Mouse (Mus musculus) heart, postnatal 14 days (tissue): Measurements from ENCODE around the gene Qk. TPM values are rescaled to one million over a fixed set of nuclear protein-coding genes. Genes with fewer than 3 reads are reported as not detected.
A peak's percentile ranks its signal among the peaks of the same experiment; 100 is the strongest.

Source experiments
- DNase-seq, 2 experiments: peaks; one replicate each; pipeline ENCODE4 v3.0.0; 2021 to 2022
- intact Hi-C: fragments of 180-260 bp; cut with DNase I; formaldehyde crosslinking; loops from one replicate; pipeline ENCODE4 v1.15.1; 2025
- long read RNA-seq, 2 experiments: library from polyadenylated mRNA; stranded (forward); transcript quantifications; one replicate each; pipeline ENCODE4 v2.0.0; 2021
- total RNA-seq, 2 experiments: library from RNA; stranded (reverse); gene quantifications; 2 replicates each; pipeline ENCODE4 v1.2.3; 2021

Gene Qk
- total RNA-seq: 100 to 1,000 TPM; 417 to 428 TPM
- long read RNA-seq, experiment 1, full-length matches to known transcripts: 80 of 300 reads
- long read RNA-seq, experiment 1, partial matches to known transcripts: 21 of 300 reads
- long read RNA-seq, experiment 1, other reads (novel, unspliced or antisense): 199 of 300 reads
- long read RNA-seq, experiment 2, full-length matches to known transcripts: 63 of 343 reads
- long read RNA-seq, experiment 2, partial matches to known transcripts: 13 of 343 reads
- long read RNA-seq, experiment 2, other reads (novel, unspliced or antisense): 267 of 343 reads

GRCm38 (mm10) chr17:10319685-10320455, at the start of gene Qk:
Gene Qk, minus strand, starts transcription at chr17:10319854.
- intact Hi-C loops: loop anchor here (2.0 to 10.0 kb wide), 9 partner anchors 52 to 1153 kb away; no protein-coding TSS in a partner anchor
- DNase-seq: peak; percentile 96 to 98

GRCm38 (mm10) chr17:10367044-10367443, 47.4 kb upstream of the Qk start:
- no peak for DNase-seq
- intact Hi-C loops: no loop called here

- DNase-seq: no peak
- intact Hi-C loops: no loop called here
Measured at GRCm38 (mm10) chr17:10366577-10366976, 46.9 kb upstream of the Qk start.

GRCm38 (mm10) chr17:10365501-10366482, 46.1 kb upstream of the Qk start:
- intact Hi-C loops: no loop called here

GRCm38 (mm10) chr17:10363151-10363550, 43.5 kb upstream of the Qk start:
- no peak for DNase-seq
- intact Hi-C loops: no loop called here

More at GRCm38 (mm10) chr17:10365501-10366482, 46.1 kb upstream of the Qk start:
- no peak for DNase-seq

GRCm38 (mm10) chr17:10361882-10362291, 42.2 kb upstream of the Qk start:
- no peak for DNase-seq
- intact Hi-C loops: no loop called here

- DNase-seq: no peak
- intact Hi-C loops: no loop called here
Measured at GRCm38 (mm10) chr17:10360738-10361137, 41.1 kb upstream of the Qk start.

GRCm38 (mm10) chr17:10359466-10359865, 39.8 kb upstream of the Qk start:
- intact Hi-C loops: no loop called here
- DNase-seq: no peak

GRCm38 (mm10) chr17:10357348-10357747, 37.7 kb upstream of the Qk start:
- intact Hi-C loops: no loop called here
- DNase-seq: no peak

GRCm38 (mm10) chr17:10356294-10356693, 36.6 kb upstream of the Qk start:
- intact Hi-C loops: no loop called here

GRCm38 (mm10) chr17:10355746-10356145, 36.1 kb upstream of the Qk start:
- intact Hi-C loops: no loop called here
- no peak for DNase-seq

More at GRCm38 (mm10) chr17:10356294-10356693, 36.6 kb upstream of the Qk start:
- no peak for DNase-seq

- intact Hi-C loops: no loop called here
- DNase-seq: no peak
Measured at GRCm38 (mm10) chr17:10338286-10338685, 18.6 kb upstream of the Qk start.

GRCm38 (mm10) chr17:10336558-10336957, 16.9 kb upstream of the Qk start:
- peak in 1 of 2 experiments; percentile 1 for DNase-seq
- intact Hi-C loops: loop anchor here (2.0 kb wide), 1 partner anchor 54 kb away; no protein-coding TSS in a partner anchor

- intact Hi-C loops: loop anchor here (2.0 kb wide), 1 partner anchor 55 kb away; no protein-coding TSS in a partner anchor
- DNase-seq: peak; percentile 34 to 42
Measured at GRCm38 (mm10) chr17:10335809-10336499, 16.3 kb upstream of the Qk start.

- intact Hi-C loops: no loop called here
- peak; percentile 72 to 80 for DNase-seq
Measured at GRCm38 (mm10) chr17:10334957-10335690, 15.5 kb upstream of the Qk start.

- DNase-seq: no peak
Measured at GRCm38 (mm10) chr17:10334481-10334880, 14.8 kb upstream of the Qk start.

GRCm38 (mm10) chr17:10333321-10333720, 13.7 kb upstream of the Qk start:
- intact Hi-C loops: no loop called here
- DNase-seq: no peak

More at GRCm38 (mm10) chr17:10334481-10334880, 14.8 kb upstream of the Qk start:
- intact Hi-C loops: no loop called here

- DNase-seq: no peak
- intact Hi-C loops: no loop called here
Measured at GRCm38 (mm10) chr17:10332127-10332526, 12.5 kb upstream of the Qk start.

- intact Hi-C loops: loop anchor here (10.0 kb wide), 1 partner anchor 735 kb away; no protein-coding TSS in a partner anchor
- DNase-seq: no peak
Measured at GRCm38 (mm10) chr17:10329461-10329860, 9.8 kb upstream of the Qk start.
